Mouse (Mus musculus): ENCODE measurements around the gene Tfeb. TPM values are rescaled to one million over a fixed set of nuclear protein-coding genes. Genes with fewer than 3 reads are reported as not detected.
A peak's percentile ranks its signal among the peaks of the same experiment; 100 is the strongest.

The Tfeb gene
- total and polyA plus RNA-seq, 3 experiments: 29.1 to 49.3 (median 39.9) TPM

DNA sequence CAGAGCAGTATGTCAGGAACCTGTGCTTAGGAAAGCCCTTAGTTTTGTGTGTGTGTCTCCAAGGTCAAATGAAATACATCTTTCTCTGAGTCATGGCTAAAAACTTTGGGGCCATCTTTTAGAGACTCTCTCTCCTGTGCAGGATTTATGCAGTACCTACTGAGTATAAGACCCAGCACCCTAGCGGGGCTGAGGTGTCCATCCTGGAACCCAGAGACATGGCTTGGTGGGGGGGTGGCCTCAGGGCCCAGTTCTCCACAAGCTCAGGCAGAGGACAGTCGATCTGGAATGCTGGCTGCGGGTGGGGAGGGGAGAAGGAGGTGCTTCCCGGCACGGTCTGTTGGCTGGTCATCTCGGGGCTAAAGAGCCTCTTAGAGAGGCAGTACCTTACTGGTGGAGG lies 19.5 kb downstream of the Tfeb start:
- Histone ChIP-seq H3K27ac (ENCODE audit: insufficient read depth, low read depth) (peak overlapping the region; percentile 67), H3K9ac (ENCODE audit: insufficient read depth, low read depth) (peak overlapping the region; percentile 5), H3K27me3 (replicated peaks) (no peaks in the 10 kb centered on the region), H3K4me2 (ENCODE audit: insufficient read depth, low read depth, poor library complexity, severe bottlenecking) (0 out of 2 replicates have a peak overlapping the region, but pooled peaks have one; percentile 44), H3K79me2 (replicated peaks; ENCODE audit: control insufficient read depth, extremely low read depth, insufficient read depth, poor library complexity, severe bottlenecking) (peaks cover 25% of the 10 kb centered on the region), H3K4me1 (ENCODE audit: control insufficient read depth in 1 of 2, insufficient read depth in 2 of 2) (peaks cover 58 to 93% of the 10 kb centered on the region in 2 experiments), H3K36me3 (replicated peaks in 1 of 2; ENCODE audit: control insufficient read depth in 1 of 2, insufficient read depth in 1 of 2, low read length in 1 of 2) (peaks cover 2 to 34% of the 10 kb centered on the region in 2 experiments), H3K4me3 (replicated peaks in 1 of 3; ENCODE audit: low read depth in 2 of 3, low read length in 2 of 3, poor library complexity in 1 of 3) (no peak overlapping the region), H3K9me3 (replicated peaks; ENCODE audit: low read length) (peaks cover 8% of the 10 kb centered on the region)
- in situ Hi-C loops (cut with MboI; ENCODE audit: low pct_ligation_motif_present, low pct_unique_long_range_greater_than_20kb, low sequenced_read_pairs) (no loop called here), dilution Hi-C loops (cut with MboI; ENCODE audit: extremely low pct_ligation_motif_present, extremely low pct_unique_long_range_greater_than_20kb, low sequenced_read_pairs) (no loop called here)
- DNase-seq (ENCODE audit: extremely low read depth): no peak
- TF ChIP-seq KAT2A (IDR thresholded peaks at IDR 0.05; ENCODE audit: insufficient replicate concordance, low read length): no peak
- TF ChIP-seq JUN (IDR thresholded peaks at IDR 0.05; ENCODE audit: insufficient read depth, low read depth, low read length): no peak
- no peak for TF ChIP-seq MYC (IDR thresholded peaks at IDR 0.05; ENCODE audit: low read depth, low read length)
- TF ChIP-seq GABPA (IDR thresholded peaks at IDR 0.05; ENCODE audit: insufficient replicate concordance, low read depth, low read length): no peak
- TF ChIP-seq PAX5 (IDR thresholded peaks at IDR 0.05; ENCODE audit: low read length): no peak

DNA sequence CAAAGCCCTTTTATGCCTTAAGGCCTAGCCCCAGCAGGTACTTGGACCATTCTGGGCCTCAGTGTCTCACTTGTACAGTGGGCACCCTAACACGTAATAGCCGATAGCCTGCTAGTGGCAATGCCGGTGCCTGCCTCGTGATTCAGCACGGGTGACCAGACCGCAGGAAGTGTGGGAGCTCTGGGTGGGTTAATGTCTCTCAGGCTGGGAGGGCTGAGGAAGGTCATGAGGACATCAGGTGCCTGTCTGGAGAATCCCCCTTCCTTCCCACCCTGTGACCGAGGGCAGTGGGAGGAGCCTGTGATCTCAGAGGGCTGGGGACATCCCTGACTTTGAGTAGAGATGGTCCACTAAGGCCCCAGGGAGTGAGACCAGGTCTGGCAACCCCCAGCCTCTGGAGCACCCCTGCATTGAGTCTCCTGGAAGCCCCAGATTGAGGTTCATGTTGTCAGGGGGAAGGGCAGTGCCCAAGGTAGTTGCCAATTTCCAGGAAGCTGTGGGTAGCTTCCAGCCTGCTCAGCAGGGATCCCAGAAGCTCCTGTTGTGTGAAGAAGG lies 20.3 kb downstream of the Tfeb start:
- Histone ChIP-seq H3K27ac (ENCODE audit: insufficient read depth, low read depth) (peak overlapping the region; percentile 67), H3K27me3 (replicated peaks) (no peaks in the 10 kb centered on the region), H3K79me2 (replicated peaks; ENCODE audit: control insufficient read depth, extremely low read depth, insufficient read depth, poor library complexity, severe bottlenecking) (peaks cover 22% of the 10 kb centered on the region), H3K36me3 (replicated peaks in 1 of 2; ENCODE audit: control insufficient read depth in 1 of 2, insufficient read depth in 1 of 2, low read length in 1 of 2) (peaks cover 3 to 34% of the 10 kb centered on the region in 2 experiments), H3K4me2 (ENCODE audit: insufficient read depth, low read depth, poor library complexity, severe bottlenecking) (peak overlapping the region; percentile 44; the same call in 1 of the 2 replicates), H3K9ac (ENCODE audit: insufficient read depth, low read depth) (peak overlapping the region; percentile 5), H3K4me1 (ENCODE audit: control insufficient read depth in 1 of 2, insufficient read depth in 2 of 2) (peaks cover 66 to 99% of the 10 kb centered on the region in 2 experiments), H3K9me3 (replicated peaks; ENCODE audit: low read length) (peaks cover under 1% of the 10 kb centered on the region), H3K4me3 (replicated peaks in 1 of 3; ENCODE audit: low read depth in 2 of 3, low read length in 2 of 3, poor library complexity in 1 of 3) (no peak overlapping the region)
- in situ Hi-C loops (cut with MboI; ENCODE audit: low pct_ligation_motif_present, low pct_unique_long_range_greater_than_20kb, low sequenced_read_pairs): no loop called here
- TF ChIP-seq BHLHE40 (IDR thresholded peaks at IDR 0.05; ENCODE audit: low read depth, low read length) (peak; percentile 94), TCF12 (IDR thresholded peaks at IDR 0.05; ENCODE audit: low read depth, low read length) (peak; percentile 40; the same call in 1 of the 2 replicates), SIN3A (IDR thresholded peaks at IDR 0.05; ENCODE audit: low read length) (no peak), EP300 (IDR thresholded peaks at IDR 0.05; ENCODE audit: low read length) (no peak), CHD1 (IDR thresholded peaks at IDR 0.05; ENCODE audit: low read depth, low read length) (no peak), IRF4 (IDR thresholded peaks at IDR 0.05; ENCODE audit: low read depth, low read length) (peak; percentile 5; the same call in 1 of the 2 replicates), MEF2A (IDR thresholded peaks at IDR 0.05; ENCODE audit: borderline replicate concordance, low read depth, low read length) (no peak), TBP (conservative IDR thresholded peaks at IDR 0.05; ENCODE audit: low read depth, low read length) (no peak), UBTF (IDR thresholded peaks at IDR 0.05; ENCODE audit: low read depth, low read length) (no peak), POLR2A (IDR thresholded peaks at IDR 0.05; ENCODE audit: low read depth, low read length) (0 out of 2 replicates have a peak, but pooled peaks have one; percentile 1), PAX5 (IDR thresholded peaks at IDR 0.05; ENCODE audit: low read length) (no peak), JUND (conservative IDR thresholded peaks at IDR 0.05; ENCODE audit: low read depth, low read length) (no peak), ZMIZ1 (IDR thresholded peaks at IDR 0.05; ENCODE audit: low read depth, low read length) (no peak), ZNF384 (IDR thresholded peaks at IDR 0.05; ENCODE audit: low read depth, low read length) (no peak), ETS1 (conservative IDR thresholded peaks at IDR 0.05; ENCODE audit: low read depth, low read length) (peak; percentile 57; the same call in 1 of the 2 replicates), MAFK (IDR thresholded peaks at IDR 0.05; ENCODE audit: insufficient replicate concordance, low read length) (no peak), MXI1 (IDR thresholded peaks at IDR 0.05; ENCODE audit: low read depth, low read length) (no peak)
- dilution Hi-C loops (cut with MboI; ENCODE audit: extremely low pct_ligation_motif_present, extremely low pct_unique_long_range_greater_than_20kb, low sequenced_read_pairs): no loop called here
- no peak for DNase-seq (ENCODE audit: extremely low read depth)

Data from CH12.LX (cell line).